Mouse (Mus musculus): ENCODE results near the gene Zmiz2.
"Not testable (repeated sequence)": the region's sequence is repeated elsewhere in the genome, so short reads cannot be mapped to it uniquely, and the experiment has no call there.

Gene Zmiz2

DNA sequence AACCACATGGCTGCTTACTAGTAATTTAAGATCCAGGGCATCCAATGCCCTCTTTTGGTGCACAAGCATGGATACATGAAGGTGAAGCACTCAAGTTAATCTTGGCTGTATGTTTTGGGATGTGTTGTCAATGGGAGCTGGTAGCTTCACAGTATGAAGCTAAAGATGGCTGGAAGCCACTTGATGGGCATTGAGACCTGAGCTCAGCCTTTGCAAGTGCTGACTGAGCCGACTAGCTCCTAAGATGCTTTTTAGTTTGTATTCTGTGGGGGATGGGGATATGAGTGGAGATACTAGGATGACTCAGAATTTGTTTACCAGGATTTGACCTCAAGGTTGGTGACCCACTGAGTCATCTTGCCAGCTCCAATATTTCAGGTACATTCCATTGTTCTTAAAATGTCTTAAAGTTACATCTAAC lies 31.4 kb downstream of the Zmiz2 start:
- DNase-seq (ENCODE audit: low read depth), result no peak

DNA sequence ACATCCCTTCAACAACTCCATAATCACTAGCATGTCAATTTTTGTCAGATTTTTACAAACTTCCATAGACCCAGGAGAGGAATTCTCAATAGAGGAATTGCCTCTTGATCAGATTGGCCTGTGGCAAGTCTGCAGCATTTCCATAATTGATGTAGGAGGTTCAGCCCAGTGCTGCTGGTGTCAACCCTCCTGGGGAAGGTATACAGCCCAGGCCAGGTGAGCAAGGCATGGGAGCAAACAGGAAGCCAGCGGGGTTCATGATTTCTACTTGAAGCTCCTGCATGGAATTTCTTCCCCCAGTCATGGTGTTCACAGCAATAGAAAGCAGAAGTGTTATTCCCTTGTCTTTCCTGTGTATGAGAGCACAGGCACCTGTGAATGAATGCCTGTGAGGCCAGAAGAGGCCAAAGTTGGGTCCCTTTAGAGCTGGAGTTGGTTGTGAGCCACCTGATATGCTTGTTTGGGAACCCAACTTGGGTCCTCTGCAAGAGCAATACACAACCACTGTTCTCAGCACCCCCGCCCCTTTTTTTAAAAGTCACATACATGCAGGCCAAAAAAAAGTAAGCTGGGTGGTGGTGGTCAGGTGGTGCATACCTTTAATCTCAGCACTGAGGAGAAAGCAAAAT lies 32.0 kb downstream of the Zmiz2 start:
- no peak for DNase-seq (ENCODE audit: low read depth)

DNA sequence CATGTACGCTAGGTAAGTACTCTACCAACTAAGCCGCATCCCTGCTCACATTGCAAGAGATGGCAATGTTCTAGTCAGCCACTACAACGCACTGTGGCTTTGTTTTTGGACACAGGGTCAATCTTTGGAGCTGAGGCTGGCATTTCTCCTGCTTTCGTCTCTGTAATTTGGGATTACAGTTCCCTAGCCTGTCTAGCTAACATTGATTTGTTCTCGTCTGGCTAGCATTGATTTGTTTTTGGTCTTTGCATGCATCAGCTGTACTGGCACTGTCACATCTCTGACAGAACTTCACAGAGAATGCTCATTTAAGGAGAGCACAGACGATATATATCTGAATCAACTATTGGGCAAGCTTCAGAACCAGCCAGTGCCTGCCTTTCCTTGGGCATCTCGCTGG lies 41.3 kb downstream of the Zmiz2 start:
- DNase-seq (ENCODE audit: low read depth), result no peak

DNA sequence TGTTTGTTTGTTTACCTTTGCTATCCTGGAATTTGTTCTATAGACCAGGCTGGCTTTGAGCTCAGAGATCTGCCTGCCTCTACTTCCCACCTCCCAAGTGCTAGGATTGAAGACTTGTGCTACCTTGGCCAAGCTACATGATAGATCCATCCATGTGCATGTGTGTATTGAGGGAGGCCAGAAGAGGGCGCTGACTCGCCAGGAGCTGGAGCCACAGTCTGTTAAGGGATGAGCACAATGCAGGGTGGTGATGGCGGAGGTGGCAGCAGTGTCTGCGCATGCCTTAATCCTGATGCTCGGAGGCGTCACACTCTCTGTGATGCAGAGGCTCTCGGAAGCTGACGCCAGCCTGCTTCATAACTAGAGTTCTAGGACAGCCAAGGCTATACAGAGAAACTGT lies 47.6 kb downstream of the Zmiz2 start:
- DNase-seq (ENCODE audit: low read depth), result peak; percentile 65

DNA sequence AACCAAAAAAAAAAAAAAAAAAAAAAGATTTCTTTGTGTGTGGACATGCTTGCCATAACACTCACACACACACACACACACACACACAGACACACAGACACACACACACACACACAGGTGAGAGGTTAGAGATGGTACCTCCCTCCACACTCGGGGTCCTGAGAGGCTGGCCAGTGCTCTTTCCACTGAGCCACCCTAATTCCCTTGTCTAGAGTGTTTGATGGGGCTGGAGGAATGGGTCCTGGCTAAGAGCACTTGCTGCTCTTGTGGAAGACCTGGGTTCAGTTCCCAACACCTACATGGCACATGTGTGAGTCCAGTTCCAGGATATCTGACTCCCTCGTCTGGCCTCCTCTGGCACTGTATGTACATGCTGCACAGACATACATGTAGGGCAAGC lies 48.8 kb downstream of the Zmiz2 start:
- DNase-seq (ENCODE audit: low read depth), result no peak

DNA sequence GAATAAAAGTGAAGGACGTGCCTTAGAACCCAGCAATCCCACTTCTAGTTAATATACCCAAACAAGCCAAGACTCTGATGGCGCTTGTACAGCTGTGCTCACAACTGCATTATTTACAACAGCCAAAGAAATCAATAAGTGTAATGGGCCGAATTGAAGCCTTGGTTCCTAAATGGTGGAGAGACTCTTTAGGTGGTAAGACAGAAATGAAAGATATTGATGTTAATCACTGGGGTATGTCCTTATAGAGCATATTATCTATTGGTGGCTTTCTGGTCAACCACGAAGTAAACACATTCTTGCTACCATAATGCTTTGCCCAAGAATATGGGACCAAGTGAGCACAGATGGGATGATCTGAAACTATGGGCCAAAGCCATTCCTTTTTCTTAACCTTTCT lies 51.3 kb downstream of the Zmiz2 start:
- DNase-seq (ENCODE audit: low read depth), result no peak

DNA sequence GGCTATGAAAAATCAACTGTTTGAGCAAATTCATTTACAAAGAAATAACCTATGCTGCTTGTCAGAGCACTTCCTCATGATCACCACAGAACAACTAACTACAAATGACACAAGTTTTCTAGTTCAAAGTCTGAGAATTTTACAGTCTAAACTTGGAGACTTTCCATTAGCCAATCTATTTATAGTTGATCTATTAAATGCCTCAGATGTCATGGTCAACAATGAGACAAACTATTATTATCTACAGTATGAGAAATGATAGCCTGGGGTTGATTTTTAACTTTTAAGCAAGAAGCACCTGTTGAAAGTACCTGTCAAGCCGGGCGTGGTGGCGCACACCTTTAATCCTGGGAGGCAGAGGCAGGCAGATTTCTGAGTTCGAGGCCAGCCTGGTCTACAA lies 53.7 kb downstream of the Zmiz2 start:
- no peak for DNase-seq (ENCODE audit: low read depth)

DNA sequence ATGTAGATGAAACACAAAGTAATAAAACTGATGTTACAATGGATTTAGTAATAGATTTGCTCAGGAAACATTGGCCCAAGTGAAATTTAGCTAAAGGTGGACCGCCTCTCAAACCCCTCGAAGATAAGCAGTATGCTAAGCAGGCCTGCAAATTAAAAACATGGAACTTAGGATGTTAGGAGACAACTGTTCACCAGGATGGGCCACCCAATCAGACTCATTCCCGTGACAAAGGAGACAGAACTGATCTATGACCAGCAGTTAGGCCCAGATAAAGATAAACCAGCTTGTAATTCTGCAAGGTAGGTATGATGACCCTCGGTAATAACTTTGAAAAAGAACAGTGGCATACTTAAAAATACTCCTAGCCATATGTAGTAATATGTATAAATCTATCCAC lies 54.2 kb downstream of the Zmiz2 start:
- DNase-seq (ENCODE audit: low read depth), result no peak

DNA sequence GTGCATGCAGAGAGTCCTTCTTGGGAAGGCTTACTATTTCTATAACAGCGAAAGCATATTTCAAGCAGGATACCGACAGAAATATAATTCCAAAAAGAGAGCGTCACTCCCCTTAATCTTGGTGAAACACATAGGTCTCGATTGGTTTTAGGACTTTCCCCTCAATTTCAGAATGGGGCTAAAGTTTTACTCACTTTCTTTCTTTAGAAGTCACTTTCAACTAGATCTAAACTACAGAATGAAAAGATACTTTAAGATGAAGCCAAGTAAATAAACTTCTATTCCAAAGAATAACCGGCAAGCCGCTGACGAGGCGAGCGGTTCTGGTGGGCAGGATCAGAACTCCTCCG lies 54.8 kb downstream of the Zmiz2 start:
- no peak for DNase-seq (ENCODE audit: low read depth)

DNA sequence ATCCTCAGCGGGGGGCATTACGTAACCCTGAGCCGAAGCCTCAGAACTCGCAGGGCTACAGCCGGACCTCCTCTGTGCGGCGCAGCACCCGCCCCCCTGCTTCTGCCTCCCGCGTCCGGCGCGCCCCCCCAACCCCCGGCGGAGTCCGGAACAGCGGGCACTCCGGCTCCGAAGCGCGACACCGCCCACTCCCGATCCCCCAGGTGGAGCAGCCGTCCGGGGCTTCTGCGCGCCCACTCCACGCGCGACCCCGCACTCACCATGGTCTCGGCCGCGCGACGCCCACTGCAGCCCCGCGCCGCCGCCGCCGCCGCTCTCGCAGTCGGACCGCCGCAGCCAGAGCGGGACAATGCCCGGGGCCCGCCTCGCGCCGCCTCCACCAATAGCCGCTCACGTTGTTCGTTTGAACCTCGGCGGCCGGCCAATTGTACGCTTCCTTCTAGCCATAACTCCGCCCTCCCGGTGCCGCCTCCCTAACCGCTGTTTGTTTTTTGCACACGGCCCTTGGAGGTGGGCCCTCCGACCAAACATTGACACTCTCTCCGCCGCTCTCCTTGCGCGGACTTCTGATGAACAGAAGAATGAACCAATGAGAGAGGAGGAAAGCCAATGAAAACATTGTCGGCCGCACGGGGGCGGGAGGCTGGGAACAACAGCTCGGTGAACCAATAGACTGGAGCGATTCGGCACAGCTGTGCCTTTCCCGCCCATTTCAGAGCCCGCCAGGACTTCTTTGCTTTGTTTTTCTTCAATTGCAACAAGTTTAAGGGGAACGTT lies 55.4 kb downstream of the Zmiz2 start, which contains the start of gene H2afv:
Gene H2afv, minus strand, starts transcription at position 367 of the 777 bp plus-strand sequence.
- peak; percentile 99 for DNase-seq (ENCODE audit: low read depth)

DNA sequence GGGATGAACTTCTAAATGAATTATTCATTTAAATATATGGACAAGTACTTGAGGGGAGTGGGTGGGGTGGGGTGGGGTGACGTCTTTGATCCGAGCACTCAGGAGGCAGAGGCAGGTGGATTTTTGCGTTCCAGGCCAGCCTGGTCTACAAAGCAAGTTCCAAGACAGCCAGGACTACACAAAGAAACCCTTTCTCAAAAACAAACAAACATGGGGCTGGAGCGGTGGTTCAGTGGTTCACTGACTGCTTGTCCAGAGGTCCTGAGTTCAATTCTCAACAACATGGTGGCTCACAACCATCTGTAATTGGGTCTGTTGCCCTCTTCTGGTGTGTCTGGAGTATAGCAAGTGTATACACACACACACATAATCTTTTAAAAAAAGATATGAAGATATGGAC lies 56.6 kb downstream of the Zmiz2 start:
- no peak for DNase-seq (ENCODE audit: low read depth)

DNA sequence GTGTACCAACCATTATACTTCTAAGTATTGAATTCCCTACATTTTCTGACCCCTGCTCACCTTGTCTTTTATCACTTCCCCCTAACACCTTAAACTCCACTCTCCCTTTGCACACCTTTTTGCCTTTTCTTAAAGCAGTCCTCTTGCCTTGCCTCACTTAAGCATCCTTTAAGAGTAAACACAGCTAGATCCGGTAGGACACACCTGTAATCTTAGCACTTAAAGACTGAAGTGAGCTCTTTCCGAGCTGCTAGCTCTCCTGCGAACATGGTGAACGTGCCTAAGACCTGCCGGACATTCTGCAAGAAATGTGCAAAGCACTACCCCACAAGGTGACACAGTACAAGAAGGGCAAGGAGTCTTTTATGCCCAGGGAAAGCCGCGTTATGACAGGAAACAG lies 57.1 kb downstream of the Zmiz2 start:
- no peak for DNase-seq (ENCODE audit: low read depth)

DNA sequence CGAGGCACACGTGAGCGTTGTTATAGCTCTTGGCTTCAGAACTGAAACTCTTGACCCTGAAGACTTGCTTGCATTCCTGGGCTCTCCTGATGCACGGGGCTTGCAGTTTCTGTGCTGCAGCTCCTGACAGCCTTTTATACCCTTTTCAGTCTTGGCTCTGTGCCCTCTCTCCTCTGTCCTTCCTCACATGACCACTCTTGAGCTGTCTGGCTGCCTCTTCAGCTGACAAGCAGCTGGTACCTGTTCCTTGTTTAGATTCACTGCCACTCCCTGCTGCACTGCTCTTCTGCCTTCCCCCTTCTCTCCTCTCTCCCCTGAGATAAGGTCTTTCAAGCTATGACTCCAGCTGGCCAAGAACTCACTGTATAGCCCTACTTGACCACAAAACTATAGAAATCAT lies 58.6 kb downstream of the Zmiz2 start:
- no peak for DNase-seq (ENCODE audit: low read depth)

DNA sequence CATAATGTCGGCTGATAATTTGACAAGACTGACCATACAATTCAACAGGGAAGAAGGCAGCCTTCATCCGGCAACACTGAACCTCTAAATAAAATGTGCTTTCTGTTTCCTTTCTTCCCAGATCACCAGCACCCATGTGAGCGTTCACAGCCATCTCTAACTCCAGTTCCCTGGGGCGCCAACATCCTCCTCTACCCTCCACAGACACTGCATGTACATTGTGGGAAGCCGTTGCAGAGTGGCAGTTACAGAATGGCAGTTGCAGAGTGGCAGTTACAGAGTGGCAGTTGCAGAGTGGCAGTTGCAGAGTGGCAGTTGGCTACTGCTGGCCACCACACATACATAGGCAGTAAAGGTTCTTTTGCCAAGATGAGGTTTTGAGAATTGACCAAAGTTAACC lies 59.3 kb downstream of the Zmiz2 start:
- DNase-seq (ENCODE audit: low read depth), result not testable (repeated sequence)

All from induced T-regulatory cell, adult 2 months (primary cell).